Mouse (Mus musculus) ES-Bruce4 (cell line): Measurements from ENCODE around the gene Nap1l5. TPM values are rescaled to one million over a fixed set of nuclear protein-coding genes. Genes with fewer than 3 reads are reported as not detected.

Experiments used
- H3K27ac ChIP-seq: 2 replicates; pipeline ENCODE4 v1.5.1; 2012; ENCODE audit warnings: low read length, inconsistent platforms; ENCODE audit not compliant: insufficient read depth
- H3K27me3 ChIP-seq: 2 replicates; pipeline ENCODE4 v1.6.1; 2012; ENCODE audit warnings: mild to moderate bottlenecking, low read length, inconsistent platforms; ENCODE audit not compliant: control insufficient read depth, poor library complexity, insufficient read depth, severe bottlenecking
- H3K36me3 ChIP-seq: 2 replicates; pipeline ENCODE4 v1.6.1; 2012; ENCODE audit warnings: inconsistent platforms, mild to moderate bottlenecking, low read length, moderate library complexity; ENCODE audit not compliant: control insufficient read depth, poor library complexity, insufficient read depth, severe bottlenecking
- H3K4me1 ChIP-seq: one replicate; pipeline ENCODE4 v1.8.1; 2011; ENCODE audit warnings: low read length; ENCODE audit not compliant: control insufficient read depth, insufficient read depth
- H3K4me3 ChIP-seq: 2 replicates; pipeline ENCODE4 v1.5.1; 2011; ENCODE audit warnings: low read depth, mild to moderate bottlenecking, low read length
- H3K9ac ChIP-seq: 2 replicates; pipeline ENCODE4 v1.6.1; 2012; ENCODE audit warnings: low read depth, mild to moderate bottlenecking, inconsistent platforms; ENCODE audit not compliant: poor library complexity, severe bottlenecking
- H3K9me3 ChIP-seq: replicated peaks from 2 replicates; pipeline ENCODE4 v1.6.1; 2012; ENCODE audit warnings: mild to moderate bottlenecking, low read length, inconsistent platforms; ENCODE audit not compliant: control insufficient read depth, poor library complexity, insufficient read depth, severe bottlenecking
- CTCF ChIP-seq: IDR thresholded peaks from one replicate; pipeline ENCODE4 v1.8.1; 2011; ENCODE audit warnings: low read depth, low read length
- EP300 ChIP-seq: IDR thresholded peaks from 2 replicates; pipeline ENCODE4 v1.6.1; 2011; ENCODE audit warnings: low read depth, low read length; ENCODE audit not compliant: insufficient read depth
- POLR2A ChIP-seq: IDR thresholded peaks from one replicate; pipeline ENCODE4 v1.8.1; 2011; ENCODE audit warnings: low read length; ENCODE audit not compliant: insufficient read depth
- polyA plus RNA-seq: library from polyadenylated mRNA; stranded (reverse); fragments of >200 nt; gene quantifications from 2 replicates; pipeline ENCODE4 v1.2.4, GENCODE M21; 2011; ENCODE audit warnings: low read depth; ENCODE audit not compliant: missing spikeins, insufficient read depth, insufficient read length

Nap1l5 gene
- polyA plus RNA-seq, 1 experiment = not detected

DNA sequence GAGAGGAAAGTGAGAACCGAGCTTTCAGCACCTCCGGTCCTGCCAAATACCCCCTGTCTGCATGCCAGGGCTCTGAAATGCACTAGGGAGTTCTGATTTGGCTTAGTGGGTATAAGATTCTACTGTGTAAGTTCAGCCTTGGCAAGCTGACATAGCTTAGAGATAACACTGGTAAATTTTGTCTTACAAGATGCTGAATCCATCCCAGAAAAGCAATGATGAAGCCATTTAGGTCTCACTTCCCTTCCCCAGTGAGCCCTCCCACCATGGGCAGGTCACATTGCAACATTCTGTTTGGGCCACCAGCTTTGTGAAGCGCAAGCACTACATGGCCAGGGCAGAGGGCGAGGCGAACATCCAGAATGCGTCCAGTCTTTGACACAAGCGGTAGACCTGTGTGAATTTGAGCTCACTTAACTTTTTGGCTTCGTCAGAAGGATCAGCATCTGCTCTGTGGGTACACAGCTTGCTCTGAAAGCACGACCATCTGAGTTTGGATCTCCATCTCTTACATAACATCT, 23.1 kb upstream of the Nap1l5 start:
- Histone ChIP-seq H3K27me3 (no peaks in the 10 kb centered on the region), H3K4me3 (no peak overlapping the region), H3K36me3 (no peaks in the 10 kb centered on the region), H3K27ac (no peak overlapping the region), H3K9me3 (no peaks in the 10 kb centered on the region), H3K9ac (no peak overlapping the region), H3K4me1 (no peaks in the 10 kb centered on the region)
- TF ChIP-seq CTCF (no peak), EP300 (no peak), POLR2A (no peak)

DNA sequence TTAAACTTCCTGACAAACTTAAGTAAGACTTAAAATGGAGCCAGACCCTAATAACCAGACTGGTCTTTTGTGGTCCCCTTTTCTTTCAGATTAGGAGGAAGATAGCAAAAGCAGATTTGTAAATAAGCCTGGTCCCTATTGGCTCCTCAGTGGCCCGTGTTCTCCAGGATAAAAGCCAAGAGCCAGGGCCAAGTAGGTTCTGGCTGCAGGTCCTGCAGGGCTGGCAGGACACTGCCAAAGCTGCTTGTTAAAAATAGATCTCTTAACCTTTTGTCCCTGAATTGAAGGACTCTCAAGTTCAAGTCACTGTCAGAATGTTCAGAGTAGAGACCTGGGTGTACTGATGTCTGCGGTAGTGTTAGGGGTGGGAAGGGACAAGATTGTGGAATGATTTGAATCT, 21.0 kb upstream of the Nap1l5 start:
- Histone ChIP-seq H3K4me1 (no peaks in the 10 kb centered on the region), H3K9ac (no peak overlapping the region), H3K4me3 (no peak overlapping the region), H3K9me3 (no peaks in the 10 kb centered on the region), H3K27ac (no peak overlapping the region), H3K36me3 (no peaks in the 10 kb centered on the region), H3K27me3 (no peaks in the 10 kb centered on the region)
- TF ChIP-seq EP300 (no peak), POLR2A (no peak), CTCF (no peak)

DNA sequence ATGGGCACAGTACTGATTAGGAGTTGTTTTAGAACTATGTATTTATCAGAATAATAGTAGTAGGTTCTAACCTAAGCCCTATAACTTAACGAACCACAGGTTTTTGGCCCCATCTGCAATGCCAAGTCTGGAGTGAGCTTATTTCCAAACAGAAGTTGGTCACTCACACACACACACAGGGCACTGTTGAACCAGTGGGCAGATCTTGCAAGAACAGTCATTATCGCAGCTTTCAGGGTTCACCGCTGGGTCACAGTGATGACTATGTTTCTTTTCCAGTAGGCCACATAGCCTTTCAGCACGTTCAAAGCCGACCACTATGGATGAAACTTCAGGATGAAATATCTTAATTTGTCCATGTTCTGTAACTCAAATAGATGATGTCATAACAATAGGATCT, 15.6 kb upstream of the Nap1l5 start:
- H3K4me1 ChIP-seq = no peaks in the 10 kb centered on the region

DNA sequence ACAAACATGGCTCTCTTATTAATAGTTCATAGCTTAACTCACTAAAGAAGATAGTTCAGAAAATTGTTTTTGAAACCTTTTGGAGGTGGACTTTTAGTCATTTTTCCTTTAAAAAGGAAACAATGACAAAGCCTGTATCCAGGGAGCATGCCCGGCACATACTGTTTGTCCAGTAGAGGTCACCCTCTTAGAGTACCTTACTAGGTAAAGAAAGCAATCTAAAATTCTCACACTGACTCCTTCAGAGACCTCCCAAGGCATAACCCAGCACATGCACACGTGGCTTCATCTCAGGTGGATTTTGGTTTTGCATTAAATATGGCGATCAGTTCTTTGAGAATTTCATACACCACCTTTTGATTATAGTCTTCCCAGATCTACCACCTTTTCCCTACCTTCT, 14.7 kb upstream of the Nap1l5 start:
- H3K4me3 ChIP-seq = no peak overlapping the region
- H3K9ac ChIP-seq = no peak overlapping the region
- H3K27ac ChIP-seq = no peak overlapping the region
- H3K4me1 ChIP-seq = no peaks in the 10 kb centered on the region
- no peaks in the 10 kb centered on the region for H3K27me3 ChIP-seq
- TF ChIP-seq POLR2A = no peak
- TF ChIP-seq CTCF = no peak
- no peak for TF ChIP-seq EP300
- no peaks in the 10 kb centered on the region for H3K36me3 ChIP-seq
- H3K9me3 ChIP-seq = no peaks in the 10 kb centered on the region

More for the DNA sequence above, 15.6 kb upstream of the Nap1l5 start:
- H3K9ac ChIP-seq = no peak overlapping the region
- H3K27me3 ChIP-seq = no peaks in the 10 kb centered on the region
- TF ChIP-seq POLR2A (no peak), EP300 (no peak), CTCF (no peak)
- no peaks in the 10 kb centered on the region for H3K9me3 ChIP-seq
- H3K36me3 ChIP-seq = no peaks in the 10 kb centered on the region
- H3K27ac ChIP-seq = no peak overlapping the region
- H3K4me3 ChIP-seq = no peak overlapping the region

DNA sequence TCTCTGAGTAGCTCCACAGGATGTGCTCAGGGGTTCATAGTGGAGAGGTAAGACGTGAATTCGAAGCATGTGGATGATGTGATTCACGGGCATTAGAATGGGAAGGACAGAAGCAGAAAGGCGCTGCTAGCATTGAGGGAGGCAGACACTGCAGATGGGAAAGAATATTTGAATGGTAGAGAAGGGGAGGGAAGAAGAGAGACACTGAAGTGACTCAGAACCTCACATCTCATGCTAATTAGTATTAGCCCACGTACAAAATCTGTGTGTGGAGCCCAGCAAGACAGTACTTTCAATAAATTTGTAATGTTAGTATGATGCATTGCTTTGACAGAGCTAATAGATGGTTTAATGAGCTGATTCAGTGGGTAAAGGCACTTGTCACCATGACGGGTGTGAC, 13.9 kb upstream of the Nap1l5 start:
- Histone ChIP-seq H3K9me3 (no peaks in the 10 kb centered on the region), H3K4me1 (no peaks in the 10 kb centered on the region), H3K27me3 (no peaks in the 10 kb centered on the region), H3K27ac (no peak overlapping the region), H3K9ac (no peak overlapping the region), H3K36me3 (no peaks in the 10 kb centered on the region), H3K4me3 (no peak overlapping the region)
- no peak for TF ChIP-seq POLR2A
- TF ChIP-seq CTCF = no peak
- TF ChIP-seq EP300 = no peak

DNA sequence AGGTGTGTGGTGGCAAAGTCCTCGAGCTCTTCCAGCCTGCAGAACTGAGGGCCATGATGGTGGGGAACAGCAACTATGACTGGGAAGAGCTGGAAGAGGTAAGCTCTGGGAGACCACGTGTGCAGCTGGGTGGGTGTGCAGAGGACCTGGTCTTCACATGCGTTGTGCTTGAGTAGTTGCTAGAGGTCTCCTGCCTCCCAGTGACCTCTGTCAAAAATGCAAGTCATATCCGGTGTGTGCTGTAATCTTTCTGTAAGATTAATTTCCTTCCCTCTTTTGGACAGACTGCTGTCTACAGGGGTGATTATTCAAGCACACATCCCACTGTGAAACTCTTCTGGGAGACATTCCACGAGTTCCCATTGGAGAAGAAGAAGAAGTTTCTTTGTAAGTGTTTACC, 9.6 kb upstream of the Nap1l5 start:
- no peak overlapping the region for H3K27ac ChIP-seq
- TF ChIP-seq EP300 = no peak
- TF ChIP-seq CTCF = no peak
- TF ChIP-seq POLR2A = no peak
- no peak overlapping the region for H3K9ac ChIP-seq
- no peaks in the 10 kb centered on the region for H3K4me1 ChIP-seq
- H3K9me3 ChIP-seq = no peaks in the 10 kb centered on the region
- H3K27me3 ChIP-seq = no peaks in the 10 kb centered on the region
- H3K4me3 ChIP-seq = no peak overlapping the region
- no peaks in the 10 kb centered on the region for H3K36me3 ChIP-seq
